Mouse (Mus musculus): Measurements from ENCODE around the gene Phykpl. TPM values are rescaled to one million over a fixed set of nuclear protein-coding genes. Genes with fewer than 3 reads are reported as not detected.

Gene Phykpl
- 8.1 and 10.5 TPM in 2 replicates for polyA plus RNA-seq (2011; ENCODE audit: insufficient read depth, insufficient read length, low read depth, missing spikeins)

DNA sequence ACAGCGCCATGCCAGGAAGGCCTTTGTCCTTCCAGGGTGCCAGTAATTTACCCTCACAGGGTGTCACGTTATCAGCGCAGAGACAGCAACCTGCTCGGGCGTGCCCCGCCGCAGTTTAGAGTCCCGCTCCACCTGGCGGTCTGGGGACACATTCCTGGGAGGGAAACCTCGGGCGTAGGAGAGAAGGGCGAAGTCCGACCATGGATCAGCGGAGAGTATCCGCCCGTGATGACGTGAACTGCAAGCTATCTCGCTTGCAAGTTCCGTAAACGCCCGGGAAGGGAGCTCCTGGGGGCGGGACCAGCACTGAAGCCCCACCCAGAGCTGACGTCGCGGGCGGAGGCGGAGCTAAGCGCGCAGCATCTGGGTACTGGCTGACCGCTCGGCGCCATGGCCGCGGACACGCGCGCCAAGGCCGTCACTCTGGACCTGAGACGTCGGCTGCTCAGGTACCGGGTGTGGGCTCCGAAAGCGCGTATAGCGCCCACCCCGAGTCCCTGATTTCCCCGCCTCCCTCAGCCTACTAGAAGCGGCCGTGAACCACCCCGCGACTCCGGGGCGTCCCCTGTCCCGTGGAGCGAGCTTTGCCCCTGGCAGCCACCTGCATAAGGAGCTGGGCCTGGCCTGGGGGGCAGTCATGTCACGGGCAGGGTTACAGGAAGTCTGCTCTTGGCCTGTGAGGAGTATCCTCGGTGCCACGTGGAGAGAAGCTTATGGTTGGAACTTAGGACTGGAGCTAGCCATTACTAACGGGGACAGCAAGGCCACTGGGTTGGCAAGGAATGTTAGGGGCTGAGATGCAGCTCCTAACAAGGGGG is at the start of gene Phykpl:
TSS of gene Phykpl (plus strand) at position 327 of the 818 bp plus-strand sequence.
- Histone ChIP-seq H3K27ac (ENCODE audit: insufficient read depth, low read length) (peak within 1 kb of the TSS; percentile 78), H3K36me3 (ENCODE audit: control insufficient read depth, insufficient read depth, low read length, poor library complexity, severe bottlenecking) (peaks cover 25% of the 10 kb centered on the region), H3K9me3 (replicated peaks; ENCODE audit: control insufficient read depth, insufficient read depth, low read length, poor library complexity, severe bottlenecking) (no peaks in the 10 kb centered on the region), H3K4me1 (ENCODE audit: control insufficient read depth, insufficient read depth, low read length) (no peaks in the 10 kb centered on the region), H3K4me3 (ENCODE audit: low read depth, low read length) (peak within 1 kb of the TSS; percentile 87), H3K27me3 (ENCODE audit: control insufficient read depth, insufficient read depth, low read length, poor library complexity, severe bottlenecking) (no peaks in the 10 kb centered on the region), H3K9ac (ENCODE audit: low read depth, poor library complexity, severe bottlenecking) (peak within 1 kb of the TSS; percentile 68)
- no peak for TF ChIP-seq CTCF (IDR thresholded peaks at IDR 0.05; ENCODE audit: low read depth, low read length)
- TF ChIP-seq EP300 (IDR thresholded peaks at IDR 0.05; ENCODE audit: insufficient read depth, low read depth, low read length) = no peak
- TF ChIP-seq POLR2A (IDR thresholded peaks at IDR 0.05; ENCODE audit: insufficient read depth, low read length) = no peak

GRCm38 (mm10) chr11:51538388-51538787 is 46.2 kb upstream of the Phykpl start:
- Histone ChIP-seq H3K27me3 (ENCODE audit: control insufficient read depth, insufficient read depth, low read length, poor library complexity, severe bottlenecking) (no peaks in the 10 kb centered on the region), H3K4me3 (ENCODE audit: low read depth, low read length) (no peak overlapping the region), H3K9me3 (replicated peaks; ENCODE audit: control insufficient read depth, insufficient read depth, low read length, poor library complexity, severe bottlenecking) (no peaks in the 10 kb centered on the region), H3K9ac (ENCODE audit: low read depth, poor library complexity, severe bottlenecking) (no peak overlapping the region), H3K36me3 (ENCODE audit: control insufficient read depth, insufficient read depth, low read length, poor library complexity, severe bottlenecking) (no peaks in the 10 kb centered on the region), H3K4me1 (ENCODE audit: control insufficient read depth, insufficient read depth, low read length) (no peaks in the 10 kb centered on the region), H3K27ac (ENCODE audit: insufficient read depth, low read length) (no peak overlapping the region)
- TF ChIP-seq CTCF (IDR thresholded peaks at IDR 0.05; ENCODE audit: low read depth, low read length) (no peak), EP300 (IDR thresholded peaks at IDR 0.05; ENCODE audit: insufficient read depth, low read depth, low read length) (no peak), POLR2A (IDR thresholded peaks at IDR 0.05; ENCODE audit: insufficient read depth, low read length) (no peak)

GRCm38 (mm10) chr11:51538919-51539758 is 45.4 kb upstream of the Phykpl start:
- TF ChIP-seq POLR2A (IDR thresholded peaks at IDR 0.05; ENCODE audit: insufficient read depth, low read length) (no peak), CTCF (IDR thresholded peaks at IDR 0.05; ENCODE audit: low read depth, low read length) (no peak), EP300 (IDR thresholded peaks at IDR 0.05; ENCODE audit: insufficient read depth, low read depth, low read length) (no peak)
- Histone ChIP-seq H3K4me3 (ENCODE audit: low read depth, low read length) (no peak overlapping the region), H3K27me3 (ENCODE audit: control insufficient read depth, insufficient read depth, low read length, poor library complexity, severe bottlenecking) (no peaks in the 10 kb centered on the region), H3K4me1 (ENCODE audit: control insufficient read depth, insufficient read depth, low read length) (no peaks in the 10 kb centered on the region), H3K27ac (ENCODE audit: insufficient read depth, low read length) (no peak overlapping the region), H3K9me3 (replicated peaks; ENCODE audit: control insufficient read depth, insufficient read depth, low read length, poor library complexity, severe bottlenecking) (no peaks in the 10 kb centered on the region), H3K9ac (ENCODE audit: low read depth, poor library complexity, severe bottlenecking) (no peak overlapping the region), H3K36me3 (ENCODE audit: control insufficient read depth, insufficient read depth, low read length, poor library complexity, severe bottlenecking) (no peaks in the 10 kb centered on the region)

- Histone ChIP-seq H3K4me3 (ENCODE audit: low read depth, low read length) (no peak overlapping the region), H3K9me3 (replicated peaks; ENCODE audit: control insufficient read depth, insufficient read depth, low read length, poor library complexity, severe bottlenecking) (no peaks in the 10 kb centered on the region), H3K27ac (ENCODE audit: insufficient read depth, low read length) (no peak overlapping the region), H3K4me1 (ENCODE audit: control insufficient read depth, insufficient read depth, low read length) (no peaks in the 10 kb centered on the region), H3K9ac (ENCODE audit: low read depth, poor library complexity, severe bottlenecking) (no peak overlapping the region), H3K36me3 (ENCODE audit: control insufficient read depth, insufficient read depth, low read length, poor library complexity, severe bottlenecking) (no peaks in the 10 kb centered on the region), H3K27me3 (ENCODE audit: control insufficient read depth, insufficient read depth, low read length, poor library complexity, severe bottlenecking) (no peaks in the 10 kb centered on the region)
- TF ChIP-seq CTCF (IDR thresholded peaks at IDR 0.05; ENCODE audit: low read depth, low read length) = peak; percentile 91
- TF ChIP-seq POLR2A (IDR thresholded peaks at IDR 0.05; ENCODE audit: insufficient read depth, low read length) = no peak
These were observed 44.7 kb upstream of the Phykpl start for GRCm38 (mm10) chr11:51539759-51540282.

DNA sequence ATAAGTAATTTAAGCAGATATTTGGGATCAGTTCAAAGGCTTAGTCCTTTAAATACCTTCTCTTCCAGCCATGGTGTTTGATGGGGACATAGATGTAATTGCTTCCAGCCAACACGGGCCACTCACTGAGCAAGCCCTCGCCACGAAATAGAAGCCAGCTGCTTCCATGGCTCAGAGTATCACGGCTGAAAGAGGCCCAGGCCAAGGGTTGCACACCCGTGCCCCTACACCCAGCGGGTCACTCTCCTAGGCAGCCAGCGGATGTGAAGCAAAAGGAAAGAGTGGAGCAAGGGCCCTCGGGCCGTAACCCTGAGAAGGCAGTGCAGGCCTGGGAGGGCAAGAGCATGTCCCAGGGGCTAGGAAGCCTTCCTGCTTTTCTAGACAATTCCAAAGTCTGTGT is 42.1 kb upstream of the Phykpl start:
- no peak overlapping the region for H3K27ac ChIP-seq (ENCODE audit: insufficient read depth, low read length)
- no peak overlapping the region for H3K9ac ChIP-seq (ENCODE audit: low read depth, poor library complexity, severe bottlenecking)
- no peaks in the 10 kb centered on the region for H3K36me3 ChIP-seq (ENCODE audit: control insufficient read depth, insufficient read depth, low read length, poor library complexity, severe bottlenecking)
- no peak for TF ChIP-seq EP300 (IDR thresholded peaks at IDR 0.05; ENCODE audit: insufficient read depth, low read depth, low read length)
- no peaks in the 10 kb centered on the region for H3K27me3 ChIP-seq (ENCODE audit: control insufficient read depth, insufficient read depth, low read length, poor library complexity, severe bottlenecking)
- no peaks in the 10 kb centered on the region for H3K4me1 ChIP-seq (ENCODE audit: control insufficient read depth, insufficient read depth, low read length)
- no peak overlapping the region for H3K4me3 ChIP-seq (ENCODE audit: low read depth, low read length)
- no peaks in the 10 kb centered on the region for H3K9me3 ChIP-seq (replicated peaks; ENCODE audit: control insufficient read depth, insufficient read depth, low read length, poor library complexity, severe bottlenecking)
